Mouse (Mus musculus): ENCODE measurements around the gene Lrrc4c.

DNA sequence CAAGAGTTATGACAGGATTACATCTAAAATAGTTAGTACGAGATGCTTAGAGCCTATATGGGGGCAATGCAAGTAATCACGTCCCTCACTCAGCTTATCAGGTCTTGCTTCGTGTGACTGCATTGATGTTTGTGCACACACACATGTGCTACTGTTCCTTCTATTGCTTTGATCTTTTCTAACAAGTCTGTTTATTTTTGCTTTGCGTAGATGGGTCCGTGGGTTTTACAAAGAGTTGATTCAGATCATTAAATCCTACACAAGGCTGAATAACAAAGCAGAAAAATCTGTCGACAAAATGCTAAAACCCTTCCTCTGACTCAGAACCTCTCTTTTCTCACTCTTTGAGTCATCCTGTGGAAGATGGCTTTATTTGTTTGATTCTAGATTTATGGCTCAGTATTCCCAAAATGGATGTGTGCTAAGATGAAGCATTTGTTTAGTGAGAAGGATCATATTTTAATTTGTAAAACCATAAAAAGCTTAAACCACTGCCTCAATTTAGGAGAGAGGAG, 300.8 kb downstream of the Lrrc4c start:
- no peak for TF ChIP-seq POLR2A (IDR thresholded peaks at IDR 0.05; ENCODE audit: control insufficient read depth, low read depth, low read length)
- TF ChIP-seq CTCF (IDR thresholded peaks at IDR 0.05; ENCODE audit: control insufficient read depth, insufficient read depth, insufficient replicate concordance, low read depth, low read length), result no peak
